Mouse (Mus musculus) cerebellum, postnatal 25 days (tissue): ENCODE data around the gene Asxl2.
"Not testable (repeated sequence)": the region's sequence is repeated elsewhere in the genome, so short reads cannot be mapped to it uniquely, and the experiment has no call there.

Experiments used
- DNase-seq, 2 experiments: peaks; one replicate each; pipeline ENCODE4 v3.0.0; 2021; ENCODE audit warnings: mixed read lengths in 2 of 2

The Asxl2 gene

DNA sequence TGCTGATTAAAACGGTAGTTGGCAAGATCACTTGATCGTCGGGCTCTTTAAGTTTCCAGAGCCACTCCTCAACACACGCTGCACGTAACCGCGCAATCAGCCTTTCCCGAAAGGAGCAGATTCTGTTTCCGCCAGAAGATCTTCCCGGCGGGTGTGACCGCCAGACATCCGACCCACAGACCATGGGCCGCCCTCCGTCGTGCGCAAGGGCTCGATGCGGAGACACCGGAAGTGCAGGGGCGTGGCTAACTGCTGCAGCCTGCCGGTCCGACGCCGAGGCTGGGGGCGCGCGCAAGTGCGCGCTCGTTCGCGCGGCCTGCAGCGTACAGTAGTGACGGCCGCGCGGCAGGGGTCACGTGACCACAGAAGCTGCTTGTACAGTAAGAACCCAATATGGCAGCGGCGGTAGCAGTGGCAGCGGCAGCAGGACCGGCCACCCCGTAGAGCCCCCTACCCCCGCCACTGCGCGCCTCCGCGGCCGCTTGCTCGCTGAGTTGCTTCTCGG, at the start of gene Asxl2:
Gene Asxl2 (plus strand): TSS at position 328 of the 505 bp plus-strand sequence.
- DNase-seq: peak; percentile 99 to 100

DNA sequence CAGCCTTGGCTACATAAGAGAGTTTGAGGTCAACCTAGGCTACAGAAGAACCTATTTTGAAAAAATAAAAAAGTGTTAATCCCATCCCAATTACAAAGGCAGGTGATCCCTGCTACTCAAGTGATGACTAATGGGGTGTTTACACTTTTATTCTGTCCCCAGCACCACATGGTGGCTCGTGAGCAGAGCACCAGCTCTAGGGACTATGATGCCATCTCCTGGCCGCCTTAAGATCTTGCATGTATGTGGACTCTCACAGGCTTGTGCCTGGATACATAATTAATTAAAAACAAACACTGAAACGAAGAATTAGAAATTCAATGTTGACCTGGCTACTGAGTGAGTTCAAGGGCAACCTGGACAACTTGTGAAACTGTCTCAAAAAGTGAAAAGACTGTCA, 49.5 kb upstream of the Asxl2 start:
- peak in 1 of 2 experiments; percentile 37 for DNase-seq

DNA sequence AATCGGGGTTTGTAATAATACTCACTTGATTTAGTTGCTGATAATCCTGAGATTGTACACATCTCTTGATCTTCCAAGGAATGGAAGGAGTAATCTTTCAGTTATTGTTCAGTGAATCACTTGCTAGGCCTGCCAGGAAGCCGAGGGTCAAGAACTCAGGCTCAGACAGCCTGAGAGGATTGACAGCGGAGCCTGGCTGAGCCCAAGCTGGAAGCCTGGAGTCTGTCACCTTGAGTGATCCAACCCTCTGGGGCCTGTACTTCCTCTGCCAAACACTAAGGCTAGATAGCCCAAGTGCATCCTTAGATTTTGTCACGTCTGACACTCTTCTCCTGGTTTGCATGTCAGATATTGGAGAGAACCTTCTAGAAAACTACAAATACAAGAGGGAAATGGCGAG, 48.9 kb upstream of the Asxl2 start:
- no peak for DNase-seq

DNA sequence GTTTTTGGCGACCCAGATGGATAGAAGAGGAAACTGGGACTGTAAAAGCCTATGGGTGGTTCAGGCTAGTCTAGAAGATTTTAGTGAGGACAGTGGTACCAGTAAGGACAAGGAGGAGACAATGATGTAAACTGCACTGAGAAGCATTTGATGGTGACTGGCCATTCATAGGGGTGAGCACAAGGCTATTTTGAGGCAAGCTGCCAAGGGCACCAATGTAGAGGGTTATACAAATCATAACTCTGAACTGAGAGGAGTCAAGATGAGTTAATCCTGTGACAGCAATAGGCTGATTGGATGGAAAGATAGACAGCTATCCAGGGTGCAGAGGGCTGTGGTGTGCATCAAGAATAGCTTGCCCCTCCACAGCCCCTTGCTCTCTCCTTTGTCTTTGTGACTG, 41.8 kb upstream of the Asxl2 start:
- no peak for DNase-seq

DNA sequence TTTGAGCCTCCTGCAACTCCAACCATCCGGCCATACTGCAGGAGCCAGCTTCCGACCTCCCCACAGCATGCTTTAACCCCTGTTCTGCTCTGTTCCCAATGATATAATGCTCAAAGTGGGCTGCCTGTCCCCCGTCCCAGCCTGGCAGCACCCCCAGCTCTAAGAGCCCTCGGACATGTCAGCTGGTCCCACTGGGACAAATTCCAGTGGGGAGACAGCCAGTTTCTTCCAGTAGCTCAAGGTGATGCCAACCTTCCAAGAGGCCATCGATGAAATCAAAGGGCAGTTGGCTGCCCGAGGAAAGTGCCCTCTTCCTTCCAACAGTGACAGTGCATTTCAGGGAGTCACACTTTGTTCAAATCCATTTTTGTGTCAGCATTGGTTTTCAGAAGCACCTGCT, 41.4 kb upstream of the Asxl2 start:
- no peak for DNase-seq

DNA sequence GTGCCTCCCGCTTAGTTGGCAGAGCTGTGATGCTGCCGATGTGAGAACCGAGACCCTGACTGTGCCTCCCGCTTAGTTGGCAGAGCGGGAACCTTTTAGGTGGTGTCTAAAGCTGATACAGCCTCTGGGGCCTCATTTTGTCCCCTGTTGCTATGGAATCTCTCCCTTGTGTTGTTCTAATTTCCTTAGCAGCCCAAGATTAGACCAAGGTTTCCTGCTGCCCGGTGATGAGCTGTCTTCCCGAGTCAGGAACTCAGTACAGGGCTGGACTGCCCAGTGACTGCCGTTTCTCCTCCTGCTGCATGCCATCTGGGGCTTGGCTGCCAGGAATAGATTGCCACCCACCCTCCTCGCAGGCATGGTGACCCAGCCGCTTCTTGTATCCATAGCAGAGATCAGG, 40.7 kb upstream of the Asxl2 start:
- DNase-seq: peak; percentile 49 to 62

DNA sequence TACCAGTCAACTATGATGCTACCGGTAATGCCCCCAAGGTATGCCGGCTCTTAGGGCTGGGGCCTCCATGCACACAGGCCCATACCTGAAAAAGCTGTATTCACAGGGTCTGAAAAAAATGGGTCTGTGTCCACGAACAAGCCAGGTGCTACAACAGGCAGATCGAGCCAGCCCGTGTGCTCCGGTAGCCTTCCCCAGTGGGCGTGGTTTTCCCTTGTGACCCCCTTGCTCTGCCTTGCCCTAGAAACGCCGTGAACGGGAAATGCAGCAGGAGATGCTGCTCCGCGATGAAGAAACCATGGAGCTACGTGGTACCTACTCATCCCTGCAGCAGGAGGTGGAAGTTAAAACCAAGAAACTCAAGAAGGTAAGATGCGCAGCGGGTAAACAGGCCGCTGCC, 38.8 kb upstream of the Asxl2 start:
- no peak for DNase-seq

DNA sequence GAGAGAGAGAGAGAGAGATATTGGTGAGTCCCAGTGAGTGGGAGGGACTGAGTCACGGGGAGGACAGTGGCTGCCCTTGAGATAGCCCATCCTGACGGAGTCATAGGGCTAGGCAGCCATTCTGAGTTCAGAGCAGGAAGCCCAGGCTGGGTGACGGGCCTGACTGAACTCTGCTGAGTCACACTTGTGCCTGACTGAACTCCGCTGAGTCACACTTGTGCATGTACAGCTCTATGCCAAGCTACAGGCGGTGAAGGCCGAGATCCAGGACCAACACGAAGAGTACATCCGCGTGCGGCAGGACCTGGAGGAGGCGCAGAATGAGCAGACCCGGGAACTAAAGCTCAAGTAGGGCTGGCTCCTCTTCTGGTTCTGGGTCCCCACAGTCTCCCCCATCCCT, 37.3 kb upstream of the Asxl2 start:
- no peak for DNase-seq

DNA sequence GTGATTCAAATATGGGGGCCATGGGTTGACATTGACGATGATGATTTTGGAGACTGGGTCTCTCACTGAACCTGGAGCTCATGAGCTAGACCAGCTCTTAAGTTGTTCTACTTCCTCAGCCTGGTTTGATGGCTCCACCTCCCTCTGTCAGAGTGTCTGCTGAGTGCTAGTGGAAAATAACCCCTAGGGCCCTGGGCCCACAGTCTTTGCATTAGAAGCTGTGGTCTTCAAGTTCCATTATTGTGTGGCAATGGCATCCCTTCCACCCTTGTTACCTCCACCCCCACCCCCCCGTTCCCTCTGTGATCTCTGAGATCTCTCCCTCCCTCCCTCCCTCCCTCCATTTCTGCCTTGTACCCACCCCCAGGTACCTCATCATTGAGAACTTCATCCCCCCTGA, 36.6 kb upstream of the Asxl2 start:
- no peak for DNase-seq

DNA sequence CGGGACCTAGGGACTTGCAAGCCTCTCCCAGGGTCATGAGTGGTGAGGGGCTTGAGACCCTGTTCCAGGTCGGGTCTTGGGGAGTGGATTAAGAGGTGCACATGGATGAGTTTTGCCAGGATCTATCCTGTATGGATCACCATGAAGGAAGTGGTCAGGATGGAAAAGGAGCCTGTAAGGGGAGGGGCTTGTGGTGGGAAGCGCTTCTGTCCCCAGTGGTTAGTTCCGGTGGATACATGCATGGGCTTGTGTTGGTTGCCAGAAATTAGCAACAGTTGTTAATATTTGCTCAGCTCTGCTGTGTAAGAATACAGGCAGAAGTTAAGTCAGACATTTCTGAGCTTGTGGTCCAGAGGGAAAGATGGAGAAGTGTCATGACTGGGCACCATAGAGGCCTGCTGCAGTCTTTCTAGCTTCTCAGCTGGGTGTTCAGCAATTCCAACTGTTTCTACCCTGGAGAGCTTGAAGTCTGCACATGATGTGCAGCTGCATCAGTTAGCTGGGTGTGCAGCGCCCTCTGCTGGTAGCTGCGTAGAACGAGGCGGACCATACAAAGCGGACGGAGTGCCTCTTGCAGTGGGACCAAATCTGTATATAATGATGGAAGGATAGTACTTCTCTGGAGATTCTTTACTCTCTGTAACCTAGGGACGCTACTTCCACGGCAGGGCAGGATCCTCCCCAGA, 35.9 kb upstream of the Asxl2 start:
- DNase-seq: peak; percentile 84 to 90

DNA sequence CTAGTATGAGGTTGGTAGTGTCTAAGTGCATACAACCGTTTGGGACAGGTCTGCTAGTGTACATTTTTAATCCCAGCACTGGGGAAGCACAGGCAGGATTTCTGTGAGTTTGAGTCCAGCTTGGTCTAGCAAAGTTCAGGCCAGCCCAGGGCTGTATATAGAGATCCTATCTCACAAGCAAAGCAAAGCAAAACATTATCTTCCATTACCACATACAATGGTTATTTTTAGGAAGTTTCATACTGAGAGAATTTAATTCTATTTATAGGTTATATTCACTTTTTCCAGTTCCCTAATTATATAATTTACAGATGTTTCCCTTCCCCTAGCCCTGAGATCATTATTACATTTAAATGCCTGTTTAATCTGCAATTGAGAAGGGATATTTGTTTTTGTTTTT, 35.4 kb upstream of the Asxl2 start:
- no peak for DNase-seq

DNA sequence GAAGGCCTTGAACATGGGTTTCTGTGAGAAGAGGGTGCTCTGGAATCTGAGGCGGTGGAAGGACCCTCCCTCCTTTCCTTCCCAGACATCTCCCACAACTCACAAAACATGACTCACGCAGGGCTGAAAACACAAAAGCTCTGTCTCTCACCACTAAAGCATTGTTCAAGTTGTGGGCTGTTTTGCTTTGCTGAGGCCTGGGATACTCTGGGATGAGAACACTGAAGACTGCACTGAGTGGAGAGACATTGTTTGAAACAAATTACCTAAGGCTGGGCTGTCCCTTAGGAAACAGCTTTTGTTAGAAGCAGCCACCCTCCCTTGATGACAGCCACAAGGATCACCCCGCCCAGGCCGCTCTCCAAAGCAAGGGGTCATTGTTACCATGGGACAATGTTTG, 33.5 kb upstream of the Asxl2 start:
- no peak for DNase-seq

DNA sequence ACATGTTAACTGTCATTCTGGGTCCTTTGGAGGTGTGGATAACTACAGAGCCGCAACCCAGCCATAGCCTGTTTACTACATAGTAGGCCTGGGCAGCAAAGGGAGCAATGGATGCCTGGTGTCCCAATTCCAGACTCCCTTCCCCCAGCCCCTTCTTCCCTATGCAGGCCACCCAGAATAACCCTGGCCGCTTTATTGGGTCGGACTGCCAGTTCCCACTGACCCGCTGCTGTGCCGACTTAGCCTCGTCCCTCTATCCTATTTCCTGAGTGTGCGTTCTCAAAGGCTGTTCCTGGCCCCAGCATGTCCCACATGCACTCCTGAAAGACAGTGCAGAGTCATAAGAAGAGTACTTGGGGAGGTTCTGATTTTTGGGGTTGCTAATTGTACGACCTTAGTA, 29.7 kb upstream of the Asxl2 start:
- DNase-seq: no peak

DNA sequence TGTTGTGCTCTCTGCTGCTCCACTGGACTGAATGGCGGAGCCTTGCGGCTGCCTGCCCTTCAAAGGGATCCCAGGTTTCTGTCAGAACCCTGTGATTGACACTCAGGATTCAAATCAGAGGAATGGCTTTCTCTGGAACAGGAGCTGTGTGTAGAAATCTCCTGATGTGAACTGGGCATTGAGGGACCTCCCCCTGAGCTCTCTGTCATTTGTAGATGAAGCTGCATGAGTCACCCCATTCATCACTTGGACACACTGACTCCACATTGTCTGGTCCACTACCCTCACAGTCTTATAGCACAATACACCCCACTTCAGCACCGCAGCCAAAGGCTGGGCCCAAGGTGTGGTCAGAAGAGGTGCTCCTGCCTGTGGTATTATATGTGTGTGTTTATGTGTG, 21.0 kb upstream of the Asxl2 start:
- not testable (repeated sequence) for DNase-seq

DNA sequence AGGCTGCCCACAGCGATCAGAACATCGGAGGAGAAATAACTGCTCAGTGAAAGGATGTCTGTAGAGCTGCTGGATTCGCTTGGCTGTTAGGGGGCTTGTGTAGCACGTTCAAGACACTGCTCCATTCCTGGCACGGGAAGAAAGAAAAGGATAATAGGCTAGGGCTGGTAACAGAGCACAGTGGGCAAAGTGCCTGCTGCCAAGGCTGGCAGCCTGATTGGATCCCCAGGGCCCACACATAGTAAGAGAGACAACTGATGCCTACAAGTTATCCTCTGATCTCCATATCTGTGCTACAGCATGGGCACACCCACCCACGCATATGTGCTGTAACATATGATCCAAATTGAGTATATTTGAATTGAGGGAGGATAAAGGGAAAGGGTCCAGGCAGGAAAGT, 20.1 kb upstream of the Asxl2 start:
- no peak for DNase-seq

DNA sequence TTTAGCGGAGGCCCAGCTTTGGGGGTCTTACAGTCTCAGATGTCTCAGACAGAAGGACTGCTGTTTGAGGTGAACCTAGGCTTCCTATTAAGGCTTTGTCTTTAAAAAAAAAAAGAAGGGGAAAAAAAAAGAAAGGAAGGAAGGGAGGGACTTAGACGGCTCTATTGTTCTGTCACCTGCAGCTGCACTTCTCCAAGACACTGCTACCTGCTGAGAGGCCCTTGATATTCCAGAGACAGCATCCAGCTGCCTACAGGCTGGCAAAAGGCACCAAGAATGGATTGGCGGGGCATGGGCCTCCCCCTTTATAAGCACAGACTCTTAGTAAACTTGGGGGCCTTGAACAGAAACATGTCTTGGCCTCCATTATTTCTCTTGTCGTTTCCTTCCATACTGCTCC, 11.7 kb upstream of the Asxl2 start:
- DNase-seq: no peak

DNA sequence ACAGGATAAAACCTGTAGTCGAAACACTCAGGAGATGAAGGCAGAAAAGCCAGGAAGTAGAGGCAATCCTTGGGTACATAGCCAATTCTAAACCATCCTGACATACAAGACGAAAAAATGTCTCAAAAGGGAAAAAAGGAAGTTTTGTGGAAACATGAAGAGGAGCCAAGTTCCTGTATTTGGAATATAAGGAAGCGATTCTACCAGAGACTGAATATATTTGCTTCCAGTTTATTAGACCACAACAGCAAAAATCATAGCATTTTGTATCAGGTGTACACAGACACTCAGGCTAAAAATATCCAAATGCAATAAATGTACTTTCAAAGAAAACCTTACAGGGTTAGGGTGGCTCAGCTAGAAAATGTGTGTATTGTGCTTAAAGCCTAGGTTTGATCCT, 7.9 kb upstream of the Asxl2 start:
- DNase-seq: no peak

DNA sequence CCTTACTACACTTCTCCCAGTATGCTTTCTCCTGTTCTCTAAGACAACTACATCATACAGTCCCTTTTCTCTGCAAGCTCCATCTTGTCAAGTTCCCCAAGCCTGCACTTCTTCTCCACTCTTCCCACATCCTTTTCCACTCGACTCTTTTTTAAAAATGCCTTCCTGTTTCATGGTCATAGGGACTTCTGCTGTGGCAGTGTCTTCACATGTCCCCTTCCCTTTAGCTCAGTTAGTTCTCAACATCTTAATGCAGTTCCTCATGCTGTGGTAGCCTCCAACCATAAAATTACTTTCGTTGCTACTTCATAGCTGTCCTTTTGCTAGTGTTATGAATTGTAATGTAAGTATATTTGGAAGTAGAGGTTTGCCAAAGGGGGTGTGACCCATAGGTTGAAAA, 6.1 kb upstream of the Asxl2 start:
- DNase-seq: no peak

DNA sequence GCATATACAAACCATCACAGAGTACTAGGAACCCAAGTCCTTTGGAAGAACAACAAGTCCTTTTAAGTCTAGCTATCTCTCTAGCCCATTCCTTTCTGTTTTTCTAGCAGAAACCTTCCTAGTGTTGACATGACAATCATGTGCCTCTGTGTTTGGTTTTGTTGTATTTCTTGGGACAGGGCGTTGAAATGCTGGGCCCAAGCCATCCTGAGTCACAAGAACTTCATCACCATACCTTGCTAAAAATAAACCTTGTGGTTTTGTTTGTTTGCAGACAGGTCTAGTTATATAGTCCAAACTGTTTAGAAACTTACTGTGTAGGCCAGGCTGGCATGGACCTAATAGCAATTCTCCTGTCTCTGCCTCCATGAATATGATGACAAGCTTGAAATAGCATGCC, 3.9 kb upstream of the Asxl2 start:
- DNase-seq: no peak

DNA sequence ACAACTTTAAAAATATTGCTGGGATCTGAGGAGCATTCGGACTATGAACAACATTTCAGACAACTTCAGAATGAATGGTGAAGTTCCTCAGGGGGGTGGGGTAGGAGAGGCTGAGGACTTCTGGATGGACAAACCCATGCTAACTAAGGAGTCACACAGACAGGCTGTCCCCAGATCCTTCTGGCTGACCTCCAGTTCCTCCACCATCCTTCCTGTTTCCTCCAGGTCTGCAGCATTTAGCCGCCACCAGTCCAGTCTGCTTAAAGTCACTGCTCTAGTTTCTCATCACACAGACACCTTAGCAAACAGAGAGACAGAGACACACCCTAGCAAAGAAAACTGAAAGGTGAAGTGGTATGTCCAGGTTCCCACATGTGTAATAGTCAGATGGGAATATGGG, 2.5 kb upstream of the Asxl2 start:
- DNase-seq: no peak

DNA sequence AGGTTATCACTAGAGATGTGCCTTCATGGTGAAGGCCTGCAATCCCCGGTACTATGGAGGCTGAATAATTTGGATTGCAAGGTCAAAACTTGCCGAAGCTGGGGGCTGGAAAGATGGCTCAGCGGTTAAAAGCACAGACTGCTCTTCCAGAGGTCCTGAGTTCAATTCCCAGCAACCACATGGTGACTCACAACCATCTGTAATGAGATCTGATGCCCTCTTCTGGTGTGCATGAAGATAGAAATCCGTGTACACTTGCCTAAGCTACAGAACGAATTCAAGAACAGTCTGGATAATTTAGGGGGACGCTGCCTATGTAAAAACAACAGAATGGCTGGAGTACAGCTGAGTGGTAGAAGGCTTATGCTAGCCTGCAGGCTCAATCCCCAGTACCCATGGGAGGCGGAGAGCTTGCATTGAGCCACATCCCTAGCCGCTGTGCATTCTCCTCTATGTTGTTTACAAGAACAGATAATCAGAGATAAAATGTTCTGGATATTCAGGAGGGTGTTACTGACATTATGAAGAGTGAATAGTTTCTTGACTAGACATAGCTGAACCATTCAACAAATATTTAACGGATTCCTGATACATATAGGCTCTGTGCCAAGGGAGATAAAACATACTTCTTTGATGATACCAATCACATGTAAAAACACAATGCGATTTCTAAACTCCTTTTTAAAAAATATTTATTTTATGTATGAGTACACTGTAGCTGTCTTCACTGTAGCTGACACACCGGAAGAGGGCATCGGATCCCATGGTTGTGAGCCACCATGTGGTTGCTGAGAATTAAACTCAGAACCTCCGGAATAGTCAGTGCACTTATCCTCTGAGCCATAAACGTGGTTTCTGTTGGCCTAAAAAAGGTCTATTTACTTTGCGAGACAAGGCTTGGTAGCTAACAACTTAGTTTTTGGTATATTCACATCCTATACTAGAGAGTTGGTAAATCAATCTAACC, 999 bp upstream of the Asxl2 start:
- peak; percentile 42 to 57 for DNase-seq

DNA sequence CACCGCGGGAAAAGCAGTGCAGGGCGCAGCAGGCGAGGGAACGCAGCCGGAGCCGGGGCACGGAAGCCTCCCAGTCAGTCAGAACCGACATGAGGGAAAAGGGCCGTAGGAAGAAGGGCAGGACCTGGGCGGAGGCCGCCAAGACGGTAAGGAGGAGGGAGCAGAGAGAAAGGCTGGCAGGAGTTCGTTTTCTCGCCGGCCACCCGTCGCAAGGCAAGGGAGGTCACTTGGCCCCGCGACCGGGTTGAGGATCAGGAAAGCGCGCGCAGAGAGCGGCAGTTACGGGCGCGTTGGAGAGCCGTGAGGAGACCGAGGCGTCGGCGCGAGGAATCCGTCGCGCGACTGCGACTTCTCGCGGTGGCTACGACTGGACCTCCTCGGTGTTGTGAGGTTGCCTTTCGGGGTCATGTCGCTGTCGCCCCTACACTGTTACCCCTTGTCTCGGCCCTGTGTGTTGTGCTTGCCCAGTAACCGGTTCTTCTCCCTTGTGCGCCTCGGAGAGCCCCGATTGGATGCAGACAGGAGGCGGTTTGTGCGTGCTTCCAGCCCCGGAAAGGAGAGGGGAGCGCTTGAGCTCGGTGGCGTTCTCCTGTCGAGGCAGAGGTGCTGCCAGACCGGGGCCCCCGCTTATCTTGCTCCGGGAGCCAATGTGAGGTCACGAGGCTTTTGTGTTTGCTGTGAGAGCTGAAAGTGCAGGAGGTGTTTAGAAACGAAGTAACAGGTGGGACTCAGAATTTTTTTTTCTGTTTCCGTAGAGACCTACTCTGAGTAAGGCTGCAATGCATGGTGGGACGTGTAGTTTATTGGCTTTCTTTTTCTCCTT, 621 bp downstream of the Asxl2 start:
- peak; percentile 74 to 77 for DNase-seq
